Mouse (Mus musculus): ENCODE measurements around the gene Nanos1.

DNA sequence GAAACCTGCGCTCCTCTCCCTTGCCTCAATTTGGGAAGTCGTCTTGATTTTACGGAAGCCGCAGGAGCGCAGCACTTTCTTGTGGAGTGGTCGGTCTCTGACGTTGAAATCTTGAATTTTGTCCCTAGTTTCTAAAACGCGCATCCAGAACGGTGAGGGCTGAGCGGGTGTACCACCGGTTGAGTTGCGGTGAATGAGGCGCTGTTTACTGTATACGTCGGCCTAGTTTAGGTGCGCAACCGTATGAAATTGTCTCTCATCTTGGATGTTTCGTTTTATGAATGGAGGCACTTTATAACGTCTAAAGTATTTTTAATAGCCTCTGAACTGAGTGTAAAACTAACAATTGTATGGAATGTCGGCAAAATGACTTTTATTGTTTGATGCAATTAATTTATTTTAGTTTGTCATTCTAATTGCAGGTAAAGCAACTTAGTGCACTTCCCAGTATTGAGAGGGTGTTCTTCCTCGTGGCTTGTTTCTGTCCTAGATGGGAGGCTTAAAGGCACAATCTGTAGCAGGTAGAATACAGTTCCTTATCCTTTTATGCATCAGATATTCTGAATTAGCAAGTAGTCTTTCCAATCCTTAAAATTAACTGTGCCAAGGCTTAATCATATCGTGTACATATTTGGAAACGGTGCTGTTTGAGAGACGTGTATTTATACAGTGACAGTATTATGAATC, 1.5 kb downstream of the Nanos1 start:
- TF ChIP-seq GATA1 (IDR thresholded peaks at IDR 0.05; ENCODE audit: low read length) (no peak), TAL1 (IDR thresholded peaks at IDR 0.05; ENCODE audit: low read length) (no peak)
